Comparison of ENCODE assay signal across 8 mouse cellular contexts in genomic region chr5:105700070-105700851, GRCm38 (mm10). TPM values are rescaled to one million over a fixed set of nuclear protein-coding genes. Genes with fewer than 3 reads are reported as not detected.
DNase-seq lines count a peak whose midpoint lies in the region; ATAC-seq and TF ChIP-seq lines count a peak whose summit lies in the region.

No protein-coding gene starts in this region.

- H3K4me3 ChIP-seq in heart, embryonic 13.5 days = peak overlapping the region; percentile 90
- H3K4me3 ChIP-seq in kidney, postnatal 0 days (replicated peaks; ENCODE audit: low read depth, low read length) = peak overlapping the region; percentile 92
- peak overlapping the region; percentile 86 for H3K4me3 ChIP-seq in liver, embryonic 13.5 days (replicated peaks)

- H3K9me3 ChIP-seq in heart, embryonic 13.5 days = no peaks in the 10 kb centered on the region
- no peaks in the 10 kb centered on the region for H3K9me3 ChIP-seq in kidney, postnatal 0 days (replicated peaks; ENCODE audit: low read length)
- H3K9me3 ChIP-seq in liver, embryonic 13.5 days (replicated peaks) = no peaks in the 10 kb centered on the region

- peak; percentile 66 for ATAC-seq in erythroid progenitor cell, adult 5-6 weeks (replicated peaks; ENCODE audit: low FRiP score, poor library complexity, severe bottlenecking)
- ATAC-seq in heart, embryonic 13.5 days (ENCODE audit: extremely low read depth, insufficient number of reproducible peaks, low FRiP score, low TSS enrichment) = no peak
- peak; percentile 72 for ATAC-seq in kidney, postnatal 0 days (replicated peaks; ENCODE audit: low FRiP score, low read depth)
- ATAC-seq in liver, embryonic 13.5 days (ENCODE audit: low read depth) = peak; percentile 73

- peaks cover 42% of the 10 kb centered on the region for H3K27me3 ChIP-seq in heart, embryonic 13.5 days (replicated peaks)
- H3K27me3 ChIP-seq in kidney, postnatal 0 days (ENCODE audit: insufficient read depth, low read length) = no peaks in the 10 kb centered on the region
- peaks cover 33% of the 10 kb centered on the region for H3K27me3 ChIP-seq in liver, embryonic 13.5 days

- H3K4me1 ChIP-seq in heart, embryonic 13.5 days = peaks cover 42% of the 10 kb centered on the region
- peaks cover 25% of the 10 kb centered on the region for H3K4me1 ChIP-seq in kidney, postnatal 0 days (replicated peaks; ENCODE audit: insufficient read depth, low read length)
- H3K4me1 ChIP-seq in liver, embryonic 13.5 days (replicated peaks) = peaks cover 65% of the 10 kb centered on the region

- WGBS in heart, embryonic 13.5 days = under 1% methylated on average over 101 of the region's 101 CpGs
- under 1% methylated on average over 85 of the region's 101 CpGs for WGBS in kidney, postnatal 0 days
- WGBS in liver, embryonic 13.5 days (ENCODE audit: insufficient replicate concordance) = under 1% methylated on average over 96 of the region's 101 CpGs

- no peak for TF ChIP-seq CTCF in brain, embryonic 14.5 days (IDR thresholded peaks at IDR 0.05; ENCODE audit: borderline replicate concordance, extremely low read depth, insufficient read depth, insufficient read length)
- TF ChIP-seq CTCF in kidney, postnatal 0 days (IDR thresholded peaks at IDR 0.05; ENCODE audit: low read depth) = no peak

- H3K9ac ChIP-seq in heart, embryonic 13.5 days = peak overlapping the region; percentile 94
- H3K9ac ChIP-seq in kidney, postnatal 0 days (ENCODE audit: low read depth, low read length) = peak overlapping the region; percentile 99
- H3K9ac ChIP-seq in liver, embryonic 13.5 days = peak overlapping the region; percentile 87

- peak; percentile 93 for DNase-seq in CD4-positive, CD25-positive, alpha-beta regulatory T cell, adult 2 months (ENCODE audit: low read depth, low spot score)
- peak; percentile 84 for DNase-seq in brain, embryonic 14.5 days (ENCODE audit: low read depth)
- DNase-seq in kidney, postnatal 0 days (ENCODE audit: low spot score) = peak; percentile 80
- DNase-seq in liver, embryonic 13.5 days = peak; percentile 59
- DNase-seq in naive thymus-derived CD4-positive, alpha-beta T cell, adult 2 months (ENCODE audit: low read depth) = peak; percentile 90
- DNase-seq in spleen, postnatal 4 days (ENCODE audit: low spot score in 2 of 2) = peak; percentile 83 to 92

- no peaks in the 10 kb centered on the region for H3K36me3 ChIP-seq in heart, embryonic 13.5 days
- H3K36me3 ChIP-seq in kidney, postnatal 0 days (ENCODE audit: insufficient read depth, low read length) = no peaks in the 10 kb centered on the region
- H3K36me3 ChIP-seq in liver, embryonic 13.5 days = no peaks in the 10 kb centered on the region

- H3K27ac ChIP-seq in heart, embryonic 13.5 days (replicated peaks) = peak overlapping the region; percentile 71
- H3K27ac ChIP-seq in kidney, postnatal 0 days = peak overlapping the region; percentile 99
- peak overlapping the region; percentile 83 for H3K27ac ChIP-seq in liver, embryonic 13.5 days

- peak; percentile 33; the same call in 1 of the 2 replicates for TF ChIP-seq POLR2A in brain, embryonic 14.5 days (IDR thresholded peaks at IDR 0.05; ENCODE audit: borderline replicate concordance, extremely low read depth, insufficient read depth, insufficient read length, poor library complexity, severe bottlenecking)

- H3K4me2 ChIP-seq in heart, embryonic 13.5 days = peak overlapping the region; percentile 91
- H3K4me2 ChIP-seq in kidney, postnatal 0 days (ENCODE audit: low read length) = peak overlapping the region; percentile 92
- H3K4me2 ChIP-seq in liver, embryonic 13.5 days = peak overlapping the region; percentile 95

RNA-seq across cellular contexts. Expression of gene Lrrc8d, which starts 0.5 kb away (rescaled TPM):
- 9.3 and 25.4 TPM in 2 replicates for polyA plus RNA-seq in brain, embryonic 14.5 days (2012; rRNA removed)
- total RNA-seq in erythroid progenitor cell, adult 5-6 weeks (2015; ENCODE audit: low replicate concordance) = 13.4 and 18.0 TPM in 2 replicates
- 6.9 and 10.8 TPM in 2 replicates for total RNA-seq in erythroid progenitor cell, adult 5-6 weeks (2017; ENCODE audit: low replicate concordance)
- 7.6 and 9.0 TPM in 2 replicates for polyA plus RNA-seq in heart, embryonic 13.5 days (2015; fragmentation: Nextera tagmentation; extraction: Ambion mirVana)
- 32.5 and 34.6 TPM in 2 replicates for polyA plus RNA-seq in kidney, postnatal 0 days (2015; fragmentation: Nextera tagmentation; extraction: Ambion mirVana)
- 9.4 and 11.4 TPM in 2 replicates for polyA plus RNA-seq in liver, embryonic 13.5 days (2015; fragmentation: Nextera tagmentation; extraction: Ambion mirVana)
